Mouse (Mus musculus) intestine, postnatal 0 days (tissue): Measurements from ENCODE around the gene Zfp709. TPM values are rescaled to one million over a fixed set of nuclear protein-coding genes. Genes with fewer than 3 reads are reported as not detected.

Experiments used
- ATAC-seq: fragments of 200-750 bp; cut with Nextera tagmentation; 2 replicates; pipeline ENCODE4 v1.8.0; 2017; ENCODE audit warnings: mild to moderate bottlenecking, moderate TSS enrichment, moderate library complexity
- H3K27ac ChIP-seq: fragments of 300-500 bp; sonication (generic); 2 replicates; pipeline ENCODE4 v1.5.1; 2014; ENCODE audit warnings: mild to moderate bottlenecking, low read depth, low read length, moderate library complexity
- H3K27me3 ChIP-seq: fragments of 300-500 bp; sonication (generic); replicated peaks from 2 replicates; pipeline ENCODE4 v1.6.1; 2014; ENCODE audit warnings: low read length, mixed read lengths; ENCODE audit not compliant: control insufficient read depth, insufficient read depth
- H3K36me3 ChIP-seq: fragments of 300-500 bp; sonication (generic); 2 replicates; pipeline ENCODE4 v1.6.1; 2014; ENCODE audit warnings: mild to moderate bottlenecking, moderate library complexity; ENCODE audit not compliant: control insufficient read depth, insufficient read depth
- H3K4me1 ChIP-seq: fragments of 300-500 bp; sonication (generic); replicated peaks from 2 replicates; pipeline ENCODE4 v1.6.1; 2014; ENCODE audit warnings: antibody characterized with exemption, low read length, mixed read lengths; ENCODE audit not compliant: control insufficient read depth, insufficient read depth
- H3K4me2 ChIP-seq: fragments of 300-500 bp; sonication (generic); replicated peaks from 2 replicates; pipeline ENCODE4 v1.6.1; 2014; ENCODE audit warnings: low read depth, mild to moderate bottlenecking, moderate library complexity
- H3K4me3 ChIP-seq: fragments of 300-500 bp; sonication (generic); 2 replicates; pipeline ENCODE4 v1.5.1; 2014; ENCODE audit warnings: low read depth, low read length
- H3K9ac ChIP-seq: fragments of 300-500 bp; sonication (generic); 2 replicates; pipeline ENCODE4 v1.6.1; 2014; ENCODE audit warnings: mild to moderate bottlenecking, low read depth, low read length
- H3K9me3 ChIP-seq: fragments of 300-500 bp; sonication (generic); 2 replicates; pipeline ENCODE4 v1.6.1; 2016; ENCODE audit warnings: mixed run types; ENCODE audit not compliant: control insufficient read depth
- CTCF ChIP-seq: sonication (generic); IDR thresholded peaks from 2 replicates; pipeline ENCODE4 v1.5.1; 2016; ENCODE audit warnings: low read depth, mild to moderate bottlenecking, control low read depth, antibody characterized with exemption, moderate library complexity
- WGBS: fragments of 180-500 bp; shearing (Covaris S2); extraction: QIAGEN DNeasy Blood & Tissue Kit; methylation state at CpG from one replicate; pipeline ENCODE4 v1.1.7; 2014; 5-methylcytosine and 5-hydroxymethylcytosine counted together
- polyA plus RNA-seq: library from polyadenylated mRNA; unstranded; fragments of >200 nt; fragmentation: Nextera tagmentation; extraction: Ambion mirVana; gene quantifications from 2 replicates; pipeline ENCODE4 v1.2.1, GENCODE M21; 2015

The Zfp709 gene
- polyA plus RNA-seq, 1 experiment from 2014 or later = 4.0 TPM

GRCm38 (mm10) chr8:71907798-71908257, 26.0 kb downstream of the Zfp709 start:
- Histone ChIP-seq H3K27ac (no peak overlapping the region), H3K36me3 (no peaks in the 10 kb centered on the region), H3K9ac (no peak overlapping the region), H3K4me2 (peak overlapping the region; percentile 78), H3K4me3 (peak overlapping the region; percentile 76), H3K4me1 (no peaks in the 10 kb centered on the region), H3K27me3 (no peaks in the 10 kb centered on the region), H3K9me3 (no peaks in the 10 kb centered on the region)
- WGBS = 96% methylated on average over 5 of the region's 5 CpGs
- no peak for TF ChIP-seq CTCF
- no peak for ATAC-seq

GRCm38 (mm10) chr8:71908309-71909261, 26.8 kb downstream of the Zfp709 start, which contains the start of the genes Zfp882 and Zfp617:
Gene Zfp882 (plus strand): TSS chr8:71908608.
Gene Zfp617 (plus strand): TSS chr8:71908635.
- Histone ChIP-seq H3K36me3 (peaks cover 2% of the 10 kb centered on the region; the same call in 1 of the 2 replicates), H3K4me3 (peak within 1 kb of the TSS; percentile 76), H3K9ac (peak within 1 kb of the TSS; percentile 78), H3K9me3 (no peaks in the 10 kb centered on the region), H3K27me3 (no peaks in the 10 kb centered on the region), H3K4me2 (peak within 1 kb of the TSS; percentile 78), H3K27ac (peak within 1 kb of the TSS; percentile 73; the same call in 1 of the 2 replicates), H3K4me1 (no peaks in the 10 kb centered on the region)
- ATAC-seq = peak; percentile 94
- 7% methylated on average over 47 of the region's 47 CpGs for WGBS
- TF ChIP-seq CTCF = peak; percentile 91

- Histone ChIP-seq H3K27ac (no peak overlapping the region), H3K4me1 (no peaks in the 10 kb centered on the region), H3K4me3 (no peak overlapping the region), H3K36me3 (peaks cover 10% of the 10 kb centered on the region; the same call in 1 of the 2 replicates), H3K27me3 (no peaks in the 10 kb centered on the region), H3K9ac (no peak overlapping the region), H3K9me3 (no peaks in the 10 kb centered on the region), H3K4me2 (no peak overlapping the region)
- no peak for TF ChIP-seq CTCF
- WGBS = 82% methylated on average over 2 of the region's 2 CpGs
- no peak for ATAC-seq
These were observed 30.5 kb downstream of the Zfp709 start for GRCm38 (mm10) chr8:71912286-71912685.

DNA sequence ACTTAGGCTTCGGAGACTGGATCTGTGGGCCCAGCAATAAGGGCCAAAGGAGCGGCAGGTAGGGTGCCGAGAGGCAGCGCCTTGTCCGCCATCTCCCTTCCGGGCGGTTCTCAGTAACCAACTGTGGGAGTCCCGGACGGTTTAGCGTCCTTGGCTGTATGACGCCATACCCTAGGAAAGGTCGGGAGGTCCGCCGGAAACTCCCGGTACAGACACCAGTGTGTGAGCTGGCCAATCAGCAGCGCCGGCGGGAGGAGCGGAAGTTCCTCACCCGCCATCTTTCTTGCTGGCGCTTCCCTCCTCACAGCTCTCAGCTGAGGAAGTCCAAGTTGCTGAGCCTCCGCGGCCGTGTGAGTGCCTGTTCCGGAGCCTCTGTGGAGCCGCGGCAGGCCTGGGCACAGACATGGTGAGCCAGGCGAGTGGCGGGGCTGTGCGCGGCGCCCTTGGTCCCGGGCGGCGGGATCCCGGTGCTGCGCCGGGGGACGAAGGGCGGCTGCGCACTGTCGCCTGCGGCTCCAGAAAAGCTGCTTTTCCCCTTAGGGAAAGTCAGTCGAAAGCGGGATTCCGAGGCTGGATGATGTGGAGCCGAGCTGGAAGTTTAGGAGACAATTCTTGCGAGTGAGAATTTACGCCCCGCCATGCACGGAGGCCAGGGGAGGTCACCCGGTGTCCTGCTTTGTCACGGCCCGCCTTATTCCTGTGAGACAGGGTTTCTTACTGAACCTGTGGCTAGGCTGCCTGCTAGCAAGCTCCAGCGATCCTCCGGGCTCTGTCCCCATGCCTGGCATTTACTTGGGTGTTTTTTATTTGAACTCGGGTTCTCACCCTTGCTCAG, 41.0 kb downstream of the Zfp709 start:
- under 1% methylated on average over 57 of the region's 57 CpGs for WGBS
- peak overlapping the region; percentile 97 for H3K27ac ChIP-seq
- H3K4me3 ChIP-seq = peak overlapping the region; percentile 68
- no peaks in the 10 kb centered on the region for H3K27me3 ChIP-seq
- peak overlapping the region; percentile 70 for H3K4me2 ChIP-seq
- H3K36me3 ChIP-seq = no peaks in the 10 kb centered on the region
- H3K9me3 ChIP-seq = no peaks in the 10 kb centered on the region
- peak overlapping the region; percentile 86 for H3K9ac ChIP-seq
- no peaks in the 10 kb centered on the region for H3K4me1 ChIP-seq
- peak; percentile 99 for ATAC-seq
- no peak for TF ChIP-seq CTCF

DNA sequence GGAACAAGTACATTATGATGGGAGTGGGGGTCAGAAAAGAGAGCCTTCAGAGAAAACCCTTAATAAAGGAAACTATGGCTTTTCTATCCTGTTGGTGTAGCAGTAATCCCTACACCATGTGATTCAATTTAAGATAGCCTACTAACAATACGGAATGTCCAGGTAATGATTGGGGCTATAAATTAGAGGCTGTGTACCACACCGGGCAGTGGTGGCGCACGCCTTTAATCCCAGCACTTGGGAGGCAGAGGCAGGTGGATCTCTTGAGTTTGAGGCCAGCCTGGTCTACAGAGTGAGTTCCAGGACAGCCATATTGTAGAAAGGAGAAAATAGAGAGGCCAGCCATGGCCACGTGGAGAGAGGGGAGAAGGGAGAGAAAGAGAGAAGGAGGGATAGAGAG, 44.0 kb downstream of the Zfp709 start:
- no peaks in the 10 kb centered on the region for H3K27me3 ChIP-seq
- no peak for TF ChIP-seq CTCF
- no peak overlapping the region for H3K4me2 ChIP-seq
- no peak overlapping the region for H3K4me3 ChIP-seq
- no peaks in the 10 kb centered on the region for H3K9me3 ChIP-seq
- no peak overlapping the region for H3K9ac ChIP-seq
- no peaks in the 10 kb centered on the region for H3K4me1 ChIP-seq
- no peak overlapping the region; the same call in 1 of the 2 replicates for H3K27ac ChIP-seq
- WGBS = 84% methylated on average over 5 of the region's 5 CpGs
- no peak for ATAC-seq
- H3K36me3 ChIP-seq = peaks cover 20% of the 10 kb centered on the region

DNA sequence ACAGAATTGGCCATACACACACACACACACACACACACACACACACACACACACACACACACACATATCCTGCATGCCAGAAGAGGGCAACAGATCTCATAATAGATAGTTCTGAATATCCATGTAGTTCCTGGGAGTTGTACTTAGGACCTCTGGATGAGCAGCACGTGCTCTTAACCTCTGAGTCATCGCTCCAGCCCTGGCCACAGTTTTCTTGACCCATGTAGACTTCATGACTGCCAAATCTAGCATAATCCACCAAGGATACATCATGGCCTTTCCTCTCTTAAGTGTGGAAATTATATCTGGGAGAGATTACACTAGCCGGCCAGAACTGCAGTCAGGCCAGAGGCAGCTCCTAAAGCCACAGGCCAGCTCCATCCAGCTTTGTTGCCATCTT, 44.7 kb downstream of the Zfp709 start:
- no peak overlapping the region for H3K9ac ChIP-seq
- H3K9me3 ChIP-seq = no peaks in the 10 kb centered on the region
- H3K4me3 ChIP-seq = no peak overlapping the region
- H3K36me3 ChIP-seq = peaks cover 27% of the 10 kb centered on the region
- no peaks in the 10 kb centered on the region for H3K4me1 ChIP-seq
- WGBS = 68% methylated on average over 3 of the region's 3 CpGs
- no peaks in the 10 kb centered on the region for H3K27me3 ChIP-seq
- H3K4me2 ChIP-seq = no peak overlapping the region
- peak; percentile 15 for TF ChIP-seq CTCF
- H3K27ac ChIP-seq = no peak overlapping the region
- peak; percentile 22 for ATAC-seq
